Mouse (Mus musculus) C2C12 (cell line): ENCODE data around the gene Itih2. TPM values are rescaled to one million over a fixed set of nuclear protein-coding genes. Genes with fewer than 3 reads are reported as not detected.

Experiments used
- H3K27me3 ChIP-seq: one replicate; pipeline ENCODE4 v1.6.1; 2011; ENCODE audit not compliant: control insufficient read depth, insufficient read depth, insufficient read length
- H3K36me3 ChIP-seq: one replicate; pipeline ENCODE4 v1.6.1; 2011; ENCODE audit not compliant: control insufficient read depth, insufficient read depth
- H3K4me3 ChIP-seq: one replicate; pipeline ENCODE4 v1.5.1; 2011; ENCODE audit warnings: mild to moderate bottlenecking, control low read depth; ENCODE audit not compliant: poor library complexity, insufficient read depth, severe bottlenecking
- H3K79me2 ChIP-seq: one replicate; pipeline ENCODE4 v1.6.1; 2011; ENCODE audit not compliant: control insufficient read depth, insufficient read depth
- H3K79me3 ChIP-seq: one replicate; pipeline ENCODE4 v1.6.1; 2011; ENCODE audit warnings: low read depth, control low read depth
- H3ac ChIP-seq: one replicate; pipeline ENCODE3; 2011; ENCODE audit warnings: low read depth; ENCODE audit not compliant: control insufficient read depth, insufficient read length
- CEBPB ChIP-seq: IDR thresholded peaks from one replicate; pipeline ENCODE4 v1.6.1; 2011; ENCODE audit warnings: low read depth, mild to moderate bottlenecking, control low read depth, moderate library complexity
- CTCF ChIP-seq: IDR thresholded peaks from one replicate; pipeline ENCODE4 v1.5.1; 2011; ENCODE audit not compliant: control insufficient read depth, insufficient read depth, insufficient read length
- FOSL1 ChIP-seq: IDR thresholded peaks from one replicate; pipeline ENCODE4 v1.8.0; 2011; ENCODE audit warnings: mild to moderate bottlenecking, low read length; ENCODE audit not compliant: poor library complexity, insufficient read depth, severe bottlenecking
- MAX ChIP-seq: IDR thresholded peaks from one replicate; pipeline ENCODE4 v1.6.1; 2011; ENCODE audit warnings: mild to moderate bottlenecking, control low read depth
- MYOD1 ChIP-seq: IDR thresholded peaks from one replicate; pipeline ENCODE4 v1.6.1; 2011; ENCODE audit warnings: low read depth; ENCODE audit not compliant: control insufficient read depth, insufficient read length
- MYOG ChIP-seq: IDR thresholded peaks from one replicate; pipeline ENCODE4 v1.6.1; 2011; ENCODE audit not compliant: control insufficient read depth, insufficient read length; ENCODE audit errors: extremely low read depth
- USF1 ChIP-seq: IDR thresholded peaks from one replicate; pipeline ENCODE4 v1.6.1; 2011; ENCODE audit warnings: low read depth, mild to moderate bottlenecking, control low read depth, moderate library complexity
- polyA plus RNA-seq: library from polyadenylated mRNA; unstranded; fragments of >200 nt; fragmentation: generic; extraction: Trizol; gene quantifications from one replicate; pipeline ENCODE4 v1.2.1, GENCODE M21; 2012; ENCODE audit warnings: missing spikeins

Gene Itih2
- polyA plus RNA-seq, 1 experiment, result not detected

DNA sequence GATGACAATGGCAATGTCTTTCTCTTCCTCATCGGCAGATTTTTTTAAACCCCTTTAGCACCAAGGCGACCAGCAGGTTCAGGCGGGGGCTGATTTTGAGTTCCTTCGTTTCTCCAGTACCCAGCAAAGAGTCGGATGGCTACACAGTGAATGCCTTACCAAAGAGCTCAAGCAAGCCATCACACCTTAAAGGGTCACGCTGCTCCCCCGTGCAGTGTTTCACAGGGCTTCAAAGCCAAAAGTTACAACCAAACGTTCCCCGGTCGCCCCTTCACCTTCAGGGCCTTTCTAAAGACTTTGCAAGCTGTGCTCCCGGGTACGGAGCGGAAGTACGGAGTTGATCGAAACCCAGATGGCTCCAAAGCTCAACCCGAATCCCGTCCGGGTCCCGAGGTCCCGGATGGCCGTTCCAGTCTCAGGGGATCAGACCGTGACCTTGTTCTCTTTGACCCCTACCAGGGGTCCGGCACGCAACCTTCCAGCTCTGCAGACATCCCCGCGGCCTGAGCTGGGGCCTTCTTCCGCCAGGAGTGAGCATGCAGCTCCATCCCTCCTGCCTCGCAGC lies 51.4 kb downstream of the Itih2 start:
- peaks cover 100% of the 10 kb centered on the region for H3K79me2 ChIP-seq
- peak overlapping the region; percentile 98 for H3K4me3 ChIP-seq
- H3K36me3 ChIP-seq, result peaks cover 33% of the 10 kb centered on the region
- peaks cover 92% of the 10 kb centered on the region for H3K79me3 ChIP-seq
- H3ac ChIP-seq, result peak overlapping the region; percentile 94
- TF ChIP-seq MYOD1 (no peak), MYOG (no peak), CTCF (no peak), MAX (no peak)
- H3K27me3 ChIP-seq, result no peaks in the 10 kb centered on the region

DNA sequence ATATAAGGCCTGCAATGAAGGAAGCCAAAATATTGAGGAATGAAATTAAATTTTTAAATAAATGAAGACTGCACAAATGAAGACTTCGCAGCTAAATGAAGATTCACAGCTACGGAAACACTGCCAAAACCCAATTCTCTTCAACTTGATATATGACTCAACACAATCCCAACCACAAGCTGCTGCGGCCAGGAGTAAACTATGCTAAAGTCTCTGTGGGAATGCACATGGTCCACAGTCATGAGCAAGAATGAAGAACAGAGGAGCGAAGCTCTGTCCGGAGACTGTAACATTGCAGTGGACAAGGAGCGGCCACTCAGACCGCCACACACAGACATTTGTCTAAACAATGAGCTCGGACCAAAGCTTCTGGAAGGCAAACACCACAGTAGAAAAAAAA lies 54.5 kb downstream of the Itih2 start:
- Histone ChIP-seq H3K4me3 (no peak overlapping the region), H3K79me3 (peaks cover 94% of the 10 kb centered on the region), H3K36me3 (peaks cover 31% of the 10 kb centered on the region), H3K79me2 (peaks cover 100% of the 10 kb centered on the region), H3ac (no peak overlapping the region), H3K27me3 (no peaks in the 10 kb centered on the region)
- TF ChIP-seq MAX, result peak; percentile 94
- no peak for TF ChIP-seq CEBPB

DNA sequence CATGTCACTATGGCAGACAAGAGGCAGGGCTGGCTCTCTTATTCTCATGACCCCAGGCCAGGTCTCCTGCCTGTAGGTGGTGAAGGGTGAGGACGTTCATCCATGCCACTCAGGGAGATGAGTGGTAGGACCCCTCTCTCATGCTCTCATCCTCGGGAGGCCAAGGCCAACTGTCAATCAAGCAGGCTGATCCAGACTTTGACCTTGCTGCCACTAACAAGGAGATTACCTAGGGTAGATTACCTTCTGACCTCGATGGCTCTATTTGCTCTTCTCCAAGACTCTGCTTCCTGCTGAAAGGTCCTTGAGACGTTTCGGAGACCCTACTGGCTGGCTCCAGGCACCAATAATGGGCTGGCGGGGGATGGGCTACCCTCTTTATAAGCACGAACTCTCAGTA lies 56.7 kb downstream of the Itih2 start:
- Histone ChIP-seq H3K79me2 (peaks cover 100% of the 10 kb centered on the region), H3K79me3 (peaks cover 97% of the 10 kb centered on the region), H3K36me3 (peaks cover 46% of the 10 kb centered on the region), H3ac (no peak overlapping the region), H3K27me3 (no peaks in the 10 kb centered on the region), H3K4me3 (no peak overlapping the region)
- no peak for TF ChIP-seq USF1
- no peak for TF ChIP-seq MAX
- TF ChIP-seq MYOG, result no peak
- TF ChIP-seq CTCF, result no peak
- no peak for TF ChIP-seq FOSL1
- no peak for TF ChIP-seq MYOD1
- no peak for TF ChIP-seq CEBPB

DNA sequence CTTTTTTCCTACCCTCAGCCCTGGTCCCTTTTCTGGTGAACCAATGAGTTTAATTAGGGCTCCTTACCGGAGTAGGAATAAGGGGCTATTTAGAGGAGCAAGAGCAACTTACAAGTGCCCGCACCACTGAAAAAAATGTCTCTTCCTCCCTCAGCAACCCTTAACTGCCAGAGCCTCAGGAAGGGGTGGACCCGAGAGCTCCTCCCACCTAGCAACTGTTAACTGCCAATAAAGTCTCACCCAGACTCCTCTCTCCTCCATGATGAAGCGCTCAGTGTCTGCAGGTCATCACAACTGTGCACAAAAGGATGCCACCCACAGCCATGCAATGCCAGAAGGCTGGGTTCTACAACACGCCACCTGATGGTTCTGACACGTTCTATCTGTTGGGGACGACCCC lies 59.4 kb downstream of the Itih2 start:
- Histone ChIP-seq H3ac (no peak overlapping the region), H3K4me3 (no peak overlapping the region), H3K27me3 (no peaks in the 10 kb centered on the region), H3K79me2 (peaks cover 100% of the 10 kb centered on the region), H3K36me3 (peaks cover 71% of the 10 kb centered on the region), H3K79me3 (peaks cover 92% of the 10 kb centered on the region)
- TF ChIP-seq MYOD1, result no peak
- TF ChIP-seq USF1, result no peak
- TF ChIP-seq FOSL1, result no peak
- no peak for TF ChIP-seq MAX
- no peak for TF ChIP-seq MYOG
- no peak for TF ChIP-seq CEBPB
- TF ChIP-seq CTCF, result no peak

DNA sequence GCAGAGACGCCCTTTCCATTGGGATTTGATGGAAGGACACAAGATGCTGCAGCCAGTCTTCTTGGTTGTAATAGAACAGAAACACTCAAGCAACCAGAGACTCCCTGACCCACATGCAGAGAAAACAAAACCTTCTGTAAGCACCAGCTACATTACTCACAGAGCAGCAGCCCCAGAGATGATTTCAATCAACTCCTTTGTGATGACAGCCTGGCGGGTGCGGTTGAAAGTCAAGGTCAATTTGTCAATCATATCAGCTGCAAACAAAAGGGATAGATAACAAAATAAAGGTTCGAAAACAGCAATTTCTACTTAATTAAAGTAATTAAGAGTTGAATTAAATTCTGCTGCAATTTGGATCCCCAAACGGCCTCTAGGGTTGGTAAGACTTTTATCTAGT lies 72.4 kb downstream of the Itih2 start:
- no peak overlapping the region for H3ac ChIP-seq
- TF ChIP-seq MYOG (no peak), CTCF (no peak), MAX (no peak), MYOD1 (no peak), CEBPB (no peak), FOSL1 (no peak), USF1 (no peak)
- H3K79me2 ChIP-seq, result no peaks in the 10 kb centered on the region
- H3K27me3 ChIP-seq, result no peaks in the 10 kb centered on the region
- no peaks in the 10 kb centered on the region for H3K79me3 ChIP-seq
- peaks cover 97% of the 10 kb centered on the region for H3K36me3 ChIP-seq
- no peak overlapping the region for H3K4me3 ChIP-seq

DNA sequence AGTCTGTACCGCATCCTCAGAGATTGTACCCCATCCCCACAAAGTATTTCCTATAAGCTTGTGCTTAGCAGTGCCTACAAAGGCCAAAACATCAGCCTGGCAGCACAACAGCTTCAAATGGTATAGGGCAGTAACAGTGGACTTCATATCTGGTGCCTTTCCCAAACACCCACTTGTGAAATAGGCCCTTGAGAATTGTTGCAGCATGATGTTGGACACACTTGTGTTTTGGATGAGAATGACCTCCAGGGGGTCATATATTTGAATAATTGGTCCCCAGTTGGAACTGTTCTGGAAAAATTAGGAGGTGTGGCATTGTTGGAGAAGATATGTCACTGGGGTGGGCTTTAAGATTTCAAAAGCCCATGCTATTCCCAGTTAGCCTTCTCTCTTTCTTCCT lies 79.2 kb downstream of the Itih2 start:
- Histone ChIP-seq H3ac (no peak overlapping the region), H3K4me3 (no peak overlapping the region), H3K79me2 (peaks cover 21% of the 10 kb centered on the region), H3K36me3 (peaks cover 38% of the 10 kb centered on the region), H3K27me3 (no peaks in the 10 kb centered on the region), H3K79me3 (peaks cover 6% of the 10 kb centered on the region)
- no peak for TF ChIP-seq MAX
- no peak for TF ChIP-seq MYOG
